Mouse (Mus musculus) heart, embryonic 15.5 days (tissue): ENCODE measurements at regions not wholly inside any gene's neighbourhood (a gene's known extent, or its start where the extent isn't known, plus 50 kb on each side); places are given as distances from the start of the nearest gene placed in this dataset.

ENCODE experiments used
- ATAC-seq: fragments of 200-750 bp; cut with Nextera tagmentation; replicated peaks from 2 replicates; pipeline ENCODE4 v1.8.0; 2017; ENCODE audit warnings: low read depth, moderate TSS enrichment; ENCODE audit not compliant: insufficient number of reproducible peaks, insufficient read depth, low FRiP score
- H3K27ac ChIP-seq: fragments of 300-500 bp; sonication (generic); 2 replicates; pipeline ENCODE4 v1.5.1; 2015; ENCODE audit warnings: mild to moderate bottlenecking, inconsistent platforms
- H3K27me3 ChIP-seq: fragments of 300-500 bp; sonication (generic); 2 replicates; pipeline ENCODE4 v1.6.1; 2015; ENCODE audit warnings: inconsistent platforms
- H3K36me3 ChIP-seq: fragments of 300-500 bp; sonication (generic); 2 replicates; pipeline ENCODE4 v1.6.1; 2015; ENCODE audit warnings: mild to moderate bottlenecking, inconsistent platforms
- H3K4me1 ChIP-seq: fragments of 300-500 bp; sonication (generic); replicated peaks from 2 replicates; pipeline ENCODE4 v1.6.1; 2015; ENCODE audit warnings: inconsistent platforms
- H3K4me2 ChIP-seq: fragments of 300-500 bp; sonication (generic); 2 replicates; pipeline ENCODE4 v1.6.1; 2015; ENCODE audit warnings: inconsistent platforms, mild to moderate bottlenecking, moderate library complexity
- H3K4me3 ChIP-seq: fragments of 300-500 bp; sonication (generic); 2 replicates; pipeline ENCODE4 v1.5.1; 2015; ENCODE audit warnings: mild to moderate bottlenecking, inconsistent platforms
- H3K9ac ChIP-seq: fragments of 300-500 bp; sonication (generic); 2 replicates; pipeline ENCODE4 v1.6.1; 2015; ENCODE audit warnings: mild to moderate bottlenecking, inconsistent platforms
- H3K9me3 ChIP-seq: fragments of 300-500 bp; sonication (generic); replicated peaks from 2 replicates; pipeline ENCODE4 v1.6.1; 2016; ENCODE audit warnings: inconsistent platforms
- WGBS: fragments of 180-500 bp; shearing (Covaris S2); methylation state at CpG from one replicate; pipeline ENCODE4 v1.1.7; 2015; ENCODE audit warnings: mixed read lengths; 5-methylcytosine and 5-hydroxymethylcytosine counted together

DNA sequence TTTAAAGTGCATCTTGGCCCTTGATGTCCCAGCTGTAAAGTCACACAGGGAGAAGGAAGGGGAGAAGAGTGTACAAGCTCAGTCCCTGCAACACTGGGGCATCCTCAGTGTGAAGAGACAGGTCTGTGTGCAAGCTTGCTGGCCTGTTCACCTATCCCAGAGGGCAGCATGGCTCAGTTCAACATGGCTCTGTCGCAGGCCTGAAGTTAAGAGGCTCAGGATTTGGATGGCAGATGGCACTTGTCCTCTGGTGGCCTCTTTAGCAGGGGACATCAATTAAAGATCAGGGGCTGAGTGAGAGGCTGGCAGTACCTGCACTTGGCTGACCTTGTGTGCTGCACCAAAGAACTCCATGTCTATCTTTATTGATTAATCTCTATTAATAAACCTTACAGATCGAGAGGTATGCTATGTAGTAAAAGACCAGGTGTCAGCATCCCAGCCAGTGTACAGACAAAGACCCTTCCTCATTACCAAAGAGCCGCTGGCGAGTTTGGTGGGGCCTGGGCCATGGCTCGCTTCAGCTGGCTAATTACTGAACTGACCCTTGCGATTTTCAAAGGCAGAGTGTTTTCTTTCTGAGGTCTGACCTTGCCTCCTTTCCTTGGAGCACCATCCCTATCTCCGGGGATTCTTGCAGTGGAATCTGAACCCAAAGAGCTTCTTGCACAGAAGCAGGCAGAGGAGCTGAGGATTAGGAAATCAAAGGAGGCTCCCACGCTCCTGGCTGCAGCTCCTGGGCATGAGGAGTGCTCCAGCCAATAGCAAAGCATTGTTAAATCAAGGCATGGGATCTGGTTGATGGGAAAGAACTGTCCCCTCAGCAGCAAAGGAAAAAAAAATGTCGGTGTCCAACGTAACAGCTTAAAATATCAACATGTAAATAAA, 151.5 kb upstream of the Irx1 start:
- Histone ChIP-seq H3K9me3 (no peaks in the 10 kb centered on the region), H3K36me3 (no peaks in the 10 kb centered on the region), H3K4me3 (no peak overlapping the region), H3K27me3 (no peaks in the 10 kb centered on the region), H3K4me2 (no peak overlapping the region), H3K4me1 (peaks cover 7% of the 10 kb centered on the region), H3K27ac (no peak overlapping the region), H3K9ac (no peak overlapping the region)
- WGBS = 62% methylated on average over 10 of the region's 10 CpGs
- no peak for ATAC-seq

DNA sequence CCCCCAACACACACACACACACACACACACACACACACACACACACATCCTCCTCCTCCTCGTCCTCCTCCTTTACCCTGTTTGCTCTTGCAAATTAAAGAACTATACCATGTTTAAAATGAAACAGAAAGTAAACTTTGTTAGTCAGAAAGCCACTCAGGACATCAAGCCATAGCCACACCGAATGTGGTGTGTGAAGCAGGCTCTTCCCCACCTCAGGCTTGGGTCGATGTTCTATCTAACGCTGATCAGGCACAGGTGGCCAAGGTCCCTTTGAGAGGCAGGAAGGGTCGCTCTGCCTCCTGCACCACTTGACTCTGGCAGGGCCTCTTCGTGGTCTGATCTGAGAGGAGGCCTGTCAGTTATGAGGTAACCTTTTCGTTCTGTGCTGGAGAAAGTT, 156.9 kb upstream of the Irx1 start:
- Histone ChIP-seq H3K9ac (no peak overlapping the region), H3K27ac (no peak overlapping the region), H3K4me2 (peak overlapping the region; percentile 18; the same call in 1 of the 2 replicates), H3K9me3 (no peaks in the 10 kb centered on the region), H3K4me1 (peaks cover 11% of the 10 kb centered on the region), H3K36me3 (no peaks in the 10 kb centered on the region), H3K27me3 (no peaks in the 10 kb centered on the region), H3K4me3 (no peak overlapping the region)
- WGBS = 24% methylated on average over 7 of the region's 7 CpGs
- 0 out of 2 replicates have a peak, but pooled peaks have one; percentile 12 for ATAC-seq

DNA sequence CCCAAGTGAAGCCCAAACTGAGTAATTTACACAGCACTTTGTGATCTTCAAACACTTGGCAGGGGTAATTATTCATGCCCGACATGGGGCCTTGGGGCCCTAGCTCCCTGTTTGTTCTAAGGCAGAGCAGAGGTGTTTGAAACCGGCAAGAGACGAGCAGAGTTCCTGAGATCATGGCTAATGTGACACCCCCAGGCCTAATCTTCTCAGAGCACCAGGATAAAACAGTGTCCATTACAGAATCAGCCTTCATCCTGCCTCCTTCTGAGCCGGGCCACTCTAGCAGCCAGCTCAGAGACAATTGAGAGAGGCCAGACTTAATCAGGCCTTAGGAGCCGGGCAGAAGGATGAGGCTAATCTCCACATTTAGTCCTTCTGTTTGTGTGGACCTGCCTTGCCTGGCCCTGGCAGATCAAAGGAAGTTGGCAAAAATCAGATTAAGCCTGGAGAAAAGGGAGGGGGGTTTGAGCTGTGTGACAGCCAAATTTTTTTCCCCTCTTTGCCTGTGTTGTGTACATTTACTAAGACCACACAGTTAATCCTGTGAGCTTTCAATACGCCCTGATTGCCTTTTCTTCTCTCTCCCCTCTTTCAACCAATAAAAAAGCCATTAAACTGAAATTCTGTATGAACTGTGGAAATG, 157.5 kb upstream of the Irx1 start:
- Histone ChIP-seq H3K36me3 (no peaks in the 10 kb centered on the region), H3K27me3 (no peaks in the 10 kb centered on the region), H3K4me2 (no peak overlapping the region; the same call in 1 of the 2 replicates), H3K4me1 (peaks cover 11% of the 10 kb centered on the region), H3K27ac (no peak overlapping the region), H3K9me3 (no peaks in the 10 kb centered on the region), H3K4me3 (no peak overlapping the region), H3K9ac (no peak overlapping the region)
- 36% methylated on average over 6 of the region's 6 CpGs for WGBS
- ATAC-seq = no peak

- H3K27ac ChIP-seq = no peak overlapping the region
- H3K27me3 ChIP-seq = no peaks in the 10 kb centered on the region
- no peak overlapping the region for H3K4me3 ChIP-seq
- H3K9ac ChIP-seq = no peak overlapping the region
- H3K9me3 ChIP-seq = no peaks in the 10 kb centered on the region
- H3K36me3 ChIP-seq = no peaks in the 10 kb centered on the region
- ATAC-seq = no peak
- no peak overlapping the region for H3K4me2 ChIP-seq
- H3K4me1 ChIP-seq = peaks cover 11% of the 10 kb centered on the region
- WGBS = 75% methylated on average over 18 of the region's 18 CpGs
These were observed 158.2 kb upstream of the Irx1 start for GRCm38 (mm10) chr13:72121554-72122229.

DNA sequence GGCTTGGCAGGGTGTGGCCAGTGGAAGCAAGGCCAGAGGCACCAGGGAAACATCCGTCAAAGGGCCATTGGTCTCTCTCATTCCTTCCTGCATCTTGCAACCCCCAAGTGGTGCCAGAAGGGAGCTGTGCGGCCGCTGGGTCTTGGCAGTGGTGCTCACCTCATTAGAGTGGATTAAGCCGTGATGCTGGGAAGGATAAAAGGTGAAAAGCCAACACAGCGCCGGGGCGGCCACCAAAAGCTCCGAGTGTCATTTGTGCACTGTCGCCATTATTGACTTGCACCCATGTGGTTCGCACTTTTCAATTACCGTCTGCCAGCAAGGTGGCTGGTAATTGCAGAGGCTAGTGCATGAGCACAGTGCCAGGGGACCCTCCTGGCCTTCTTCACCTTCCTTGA, 158.7 kb upstream of the Irx1 start:
- Histone ChIP-seq H3K27ac (no peak overlapping the region), H3K36me3 (no peaks in the 10 kb centered on the region), H3K9ac (no peak overlapping the region), H3K27me3 (no peaks in the 10 kb centered on the region), H3K9me3 (no peaks in the 10 kb centered on the region), H3K4me1 (peaks cover 11% of the 10 kb centered on the region), H3K4me3 (no peak overlapping the region), H3K4me2 (no peak overlapping the region)
- no peak for ATAC-seq
- WGBS = 59% methylated on average over 11 of the region's 11 CpGs

- H3K4me2 ChIP-seq = no peak overlapping the region
- no peak for ATAC-seq
- no peak overlapping the region for H3K27ac ChIP-seq
- 0 out of 2 replicates have a peak, but pooled peaks cover 4% of the 10 kb centered on the region for H3K27me3 ChIP-seq
- WGBS = 92% methylated on average over 1 of the region's 1 CpGs
- H3K4me1 ChIP-seq = peaks cover 8% of the 10 kb centered on the region
- H3K9ac ChIP-seq = no peak overlapping the region
- no peak overlapping the region for H3K4me3 ChIP-seq
- H3K9me3 ChIP-seq = no peaks in the 10 kb centered on the region
- H3K36me3 ChIP-seq = no peaks in the 10 kb centered on the region
These were observed 164.8 kb upstream of the Irx1 start for GRCm38 (mm10) chr13:72128306-72128705.

DNA sequence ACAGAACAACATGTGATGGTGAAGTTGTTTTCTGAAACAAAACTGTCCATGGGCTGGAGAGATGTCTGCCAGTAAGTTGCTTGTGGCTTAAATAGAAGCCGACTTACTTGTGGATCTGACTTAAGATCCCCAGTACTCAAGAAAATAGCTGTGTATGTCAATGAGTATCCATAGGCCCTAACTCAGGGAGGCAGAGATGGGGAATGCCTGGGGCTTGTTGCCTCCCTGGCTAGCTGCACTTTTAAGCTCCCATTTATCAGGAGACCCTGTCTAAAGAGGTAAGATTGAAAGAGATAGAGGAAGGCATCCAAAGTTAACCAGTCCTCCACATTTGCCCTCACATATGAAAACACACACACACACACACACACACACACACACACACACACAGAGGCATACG, 167.8 kb upstream of the Irx1 start:
- no peak for ATAC-seq
- H3K27ac ChIP-seq = no peak overlapping the region
- H3K4me1 ChIP-seq = peaks cover 26% of the 10 kb centered on the region
- H3K9me3 ChIP-seq = no peaks in the 10 kb centered on the region
- H3K27me3 ChIP-seq = 0 out of 2 replicates have a peak, but pooled peaks cover 4% of the 10 kb centered on the region
- 77% methylated on average over 2 of the region's 2 CpGs for WGBS
- H3K4me2 ChIP-seq = no peak overlapping the region
- H3K36me3 ChIP-seq = no peaks in the 10 kb centered on the region
- no peak overlapping the region for H3K9ac ChIP-seq
- H3K4me3 ChIP-seq = no peak overlapping the region

DNA sequence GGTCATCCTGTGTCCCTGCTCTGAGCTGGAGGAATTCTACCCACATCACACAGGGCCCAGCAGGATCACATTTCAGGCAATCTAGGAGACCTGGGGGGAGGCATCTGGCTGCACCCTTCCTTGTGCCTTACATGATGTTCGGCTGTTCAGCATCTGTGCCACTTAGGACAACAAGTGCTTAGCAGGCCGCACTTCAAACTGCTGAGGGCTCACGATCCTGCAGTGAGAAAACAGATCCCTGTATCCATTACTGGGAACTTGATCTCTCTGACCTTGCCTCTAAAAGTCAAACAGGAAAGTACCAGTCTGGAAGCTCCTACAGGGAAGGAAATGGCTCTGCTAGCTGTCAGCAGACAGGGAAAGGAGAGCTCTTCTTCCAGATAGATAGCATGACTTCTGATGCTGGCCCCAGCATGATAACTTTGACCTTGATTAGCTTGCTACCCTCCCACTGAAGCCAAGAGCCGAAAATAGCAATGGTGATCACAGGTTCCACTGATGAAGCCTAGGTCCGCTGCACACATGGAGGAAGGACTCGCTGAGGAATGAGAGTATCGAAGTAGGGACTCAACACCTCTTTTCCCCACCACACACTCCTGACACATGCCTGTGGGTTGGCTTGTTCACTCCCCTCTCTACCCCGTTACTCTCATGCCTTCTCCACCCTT, 170.7 kb upstream of the Irx1 start:
- Histone ChIP-seq H3K27ac (peak overlapping the region; percentile 78), H3K4me1 (peaks cover 26% of the 10 kb centered on the region), H3K36me3 (no peaks in the 10 kb centered on the region), H3K9me3 (no peaks in the 10 kb centered on the region), H3K4me2 (no peak overlapping the region), H3K27me3 (0 out of 2 replicates have a peak, but pooled peaks cover 4% of the 10 kb centered on the region), H3K4me3 (no peak overlapping the region), H3K9ac (no peak overlapping the region)
- WGBS = 23% methylated on average over 8 of the region's 8 CpGs
- peak; percentile 75 for ATAC-seq

DNA sequence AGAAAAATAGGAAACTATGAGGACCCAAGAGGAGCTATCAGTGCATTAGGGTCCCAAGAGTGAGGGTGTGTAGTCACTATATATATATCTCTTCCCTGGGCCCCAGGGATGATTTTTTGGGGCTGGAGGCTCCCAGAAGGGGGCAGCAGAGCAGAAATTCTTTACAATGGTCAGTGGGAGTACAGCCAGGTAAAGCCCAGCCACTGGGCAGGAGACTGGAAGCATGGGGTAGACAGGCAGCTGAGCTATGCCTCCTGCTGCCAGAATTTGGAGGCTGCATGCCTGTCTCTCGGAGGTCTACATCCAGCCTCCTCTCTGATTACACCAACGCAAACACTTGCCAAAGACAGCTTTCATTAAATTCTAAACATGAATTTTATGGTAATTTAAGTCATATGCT, 202.7 kb upstream of the Irx1 start:
- H3K36me3 ChIP-seq = no peaks in the 10 kb centered on the region
- H3K9ac ChIP-seq = no peak overlapping the region
- H3K4me3 ChIP-seq = no peak overlapping the region
- H3K27me3 ChIP-seq = no peaks in the 10 kb centered on the region
- 67% methylated on average over 2 of the region's 2 CpGs for WGBS
- H3K4me1 ChIP-seq = peaks cover 5% of the 10 kb centered on the region
- no peak for ATAC-seq
- no peaks in the 10 kb centered on the region for H3K9me3 ChIP-seq
- no peak overlapping the region for H3K4me2 ChIP-seq
- H3K27ac ChIP-seq = no peak overlapping the region

- Histone ChIP-seq H3K9me3 (no peaks in the 10 kb centered on the region), H3K4me1 (no peaks in the 10 kb centered on the region), H3K9ac (no peak overlapping the region), H3K27ac (no peak overlapping the region), H3K4me3 (no peak overlapping the region), H3K36me3 (no peaks in the 10 kb centered on the region), H3K4me2 (no peak overlapping the region), H3K27me3 (no peaks in the 10 kb centered on the region)
- WGBS = 59% methylated on average over 2 of the region's 2 CpGs
- ATAC-seq = no peak
These were observed 203.9 kb upstream of the Irx1 start for GRCm38 (mm10) chr13:72167434-72167833.

- H3K4me2 ChIP-seq = no peak overlapping the region
- no peaks in the 10 kb centered on the region for H3K27me3 ChIP-seq
- no peak overlapping the region for H3K9ac ChIP-seq
- 86% methylated on average over 3 of the region's 3 CpGs for WGBS
- ATAC-seq = no peak
- no peak overlapping the region for H3K27ac ChIP-seq
- no peaks in the 10 kb centered on the region for H3K4me1 ChIP-seq
- no peaks in the 10 kb centered on the region for H3K36me3 ChIP-seq
- no peak overlapping the region for H3K4me3 ChIP-seq
- H3K9me3 ChIP-seq = no peaks in the 10 kb centered on the region
These were observed 220.1 kb upstream of the Irx1 start for GRCm38 (mm10) chr13:72183636-72184035.
